Mouse (Mus musculus): ENCODE measurements at regions not wholly inside any gene's neighbourhood (a gene's known extent, or its start where the extent isn't known, plus 50 kb on each side); places are given as distances from the start of the nearest gene placed in this dataset.

DNA sequence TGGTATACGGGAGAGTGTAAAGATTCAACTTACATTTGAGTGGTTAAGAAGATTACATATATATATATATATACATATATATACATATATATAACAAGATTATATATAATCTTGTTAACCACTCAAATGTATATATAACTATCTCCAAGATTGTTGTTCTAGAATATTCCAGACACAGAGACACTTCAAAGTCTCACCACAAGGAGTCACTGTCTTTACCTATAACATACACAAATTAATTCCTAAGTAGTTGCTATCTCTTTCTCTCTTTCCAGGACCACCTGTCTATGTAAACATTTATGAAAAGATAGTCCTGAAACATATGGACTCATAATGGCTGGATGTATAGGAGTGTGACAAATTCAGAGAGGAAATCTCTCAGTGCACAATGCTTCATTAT, 178.9 kb upstream of the Gm21961 start:
- TF ChIP-seq CTCF (IDR thresholded peaks at IDR 0.05; ENCODE audit: borderline replicate concordance, extremely low read depth, insufficient read depth, insufficient read length) (no peak), POLR2A (IDR thresholded peaks at IDR 0.05; ENCODE audit: borderline replicate concordance, extremely low read depth, insufficient read depth, insufficient read length, poor library complexity, severe bottlenecking) (no peak)
